Mouse (Mus musculus) midbrain, embryonic 14.5 days (tissue): ENCODE results near the gene Lrrc1. TPM values are rescaled to one million over a fixed set of nuclear protein-coding genes. Genes with fewer than 3 reads are reported as not detected.

Experiments
- ATAC-seq: fragments of 200-750 bp; cut with Nextera tagmentation; 2 replicates; pipeline ENCODE4 v1.8.0; 2017; ENCODE audit warnings: moderate number of reproducible peaks, moderate library complexity; ENCODE audit not compliant: low FRiP score, low TSS enrichment
- DNase-seq: peaks from one replicate; pipeline ENCODE4 v3.0.0-alpha.2; 2015
- H3K27ac ChIP-seq: fragments of 300-500 bp; sonication (generic); replicated peaks from 2 replicates; pipeline ENCODE4 v1.5.1; 2014; ENCODE audit warnings: mild to moderate bottlenecking, low read depth, low read length, moderate library complexity
- H3K27me3 ChIP-seq: fragments of 300-500 bp; sonication (generic); 2 replicates; pipeline ENCODE4 v1.6.1; 2014; ENCODE audit warnings: low read length, control low read depth, mixed read lengths; ENCODE audit not compliant: control insufficient read depth, insufficient read depth
- H3K36me3 ChIP-seq: fragments of 300-500 bp; sonication (generic); 2 replicates; pipeline ENCODE4 v1.6.1; 2014; ENCODE audit warnings: low read length, control low read depth; ENCODE audit not compliant: control insufficient read depth, insufficient read depth
- H3K4me1 ChIP-seq: fragments of 300-500 bp; sonication (generic); 2 replicates; pipeline ENCODE4 v1.6.1; 2014; ENCODE audit warnings: mild to moderate bottlenecking, antibody characterized with exemption, low read length, control low read depth; ENCODE audit not compliant: control insufficient read depth, insufficient read depth
- H3K4me2 ChIP-seq: fragments of 300-500 bp; sonication (generic); 2 replicates; pipeline ENCODE4 v1.6.1; 2014; ENCODE audit warnings: mild to moderate bottlenecking, low read length, moderate library complexity
- H3K4me3 ChIP-seq: fragments of 300-500 bp; sonication (generic); replicated peaks from 2 replicates; pipeline ENCODE4 v1.5.1; 2014; ENCODE audit warnings: low read depth, low read length
- H3K9ac ChIP-seq: fragments of 300-500 bp; sonication (generic); replicated peaks from 2 replicates; pipeline ENCODE4 v1.6.1; 2014; ENCODE audit warnings: mild to moderate bottlenecking, low read length, moderate library complexity
- H3K9me3 ChIP-seq: fragments of 300-500 bp; sonication (generic); 2 replicates; pipeline ENCODE4 v1.6.1; 2016; ENCODE audit warnings: low read length, control low read depth, mixed read lengths; ENCODE audit not compliant: control insufficient read depth
- WGBS: fragments of 180-500 bp; shearing (Covaris S2); extraction: QIAGEN DNeasy Blood & Tissue Kit; methylation state at CpG from one replicate; pipeline ENCODE4 v1.1.7; 2014; 5-methylcytosine and 5-hydroxymethylcytosine counted together
- polyA plus RNA-seq: library from polyadenylated mRNA; unstranded; fragments of >200 nt; fragmentation: Nextera tagmentation; extraction: Ambion mirVana; gene quantifications from 2 replicates; pipeline ENCODE4 v1.2.1, GENCODE M21; 2014

Lrrc1 gene
- polyA plus RNA-seq, 1 experiment from 2014 or later = 5.1 TPM

DNA sequence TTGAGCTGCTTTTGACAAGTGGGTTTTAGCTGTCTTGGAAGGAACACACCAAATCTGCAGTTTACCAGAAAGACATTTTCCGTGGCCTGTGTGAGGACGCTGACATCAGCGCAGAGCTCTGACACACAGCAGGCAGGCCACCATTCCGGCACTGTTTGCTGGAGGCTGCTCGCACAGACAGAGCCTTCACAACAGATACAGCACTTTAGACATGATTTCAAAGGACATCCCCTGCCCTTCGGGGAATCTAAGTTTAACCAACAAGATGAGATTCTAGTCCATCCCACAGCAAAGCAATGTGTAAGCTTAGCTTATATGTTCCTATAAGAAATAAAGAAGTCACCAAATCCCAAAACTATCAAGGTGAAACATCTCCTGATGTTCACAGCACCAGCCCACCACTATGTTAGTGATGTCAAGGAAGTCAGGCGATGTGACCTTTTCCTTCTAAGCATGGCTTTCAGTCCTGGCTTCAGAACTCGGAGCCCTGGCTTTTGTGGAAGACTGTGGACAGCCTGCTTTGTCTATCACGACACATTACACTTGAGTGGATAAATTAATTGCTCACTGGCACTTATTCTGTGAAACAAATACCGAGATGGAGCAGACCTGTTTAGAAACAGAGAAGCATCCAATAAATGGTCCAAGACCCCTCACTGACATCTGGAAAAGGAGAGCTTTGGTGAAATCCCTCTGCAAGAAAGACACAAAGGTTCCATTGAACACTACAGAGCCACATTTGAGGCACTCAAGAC, 66.3 kb downstream of the Lrrc1 start:
- ATAC-seq (no peak), DNase-seq (no peak)
- Histone ChIP-seq H3K36me3 (no peaks in the 10 kb centered on the region), H3K4me3 (no peak overlapping the region), H3K27me3 (no peaks in the 10 kb centered on the region), H3K27ac (no peak overlapping the region), H3K9me3 (no peaks in the 10 kb centered on the region), H3K9ac (no peak overlapping the region), H3K4me1 (peaks cover 27% of the 10 kb centered on the region), H3K4me2 (no peak overlapping the region)
- 56% methylated on average over 10 of the region's 10 CpGs for WGBS

DNA sequence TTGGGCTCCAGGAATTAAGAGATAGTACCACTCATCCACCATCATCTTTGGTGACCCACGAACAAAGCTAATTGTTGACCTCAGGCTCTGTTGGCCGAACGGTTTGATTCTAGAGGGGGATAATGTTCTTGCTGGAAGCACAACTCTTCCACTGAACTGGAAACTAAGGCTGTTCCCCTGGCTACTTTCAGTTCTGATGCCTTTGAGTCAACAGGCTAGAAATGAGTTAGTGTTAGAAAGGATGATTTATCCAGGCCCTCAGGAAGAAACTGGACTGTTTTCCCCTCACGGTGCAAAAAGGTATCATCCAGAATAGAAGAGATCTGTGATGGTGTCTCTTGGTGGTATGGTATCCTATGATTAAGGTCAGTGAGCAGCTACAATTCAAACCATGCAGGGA, 70.1 kb downstream of the Lrrc1 start:
- WGBS = 93% methylated on average over 4 of the region's 4 CpGs
- H3K4me2 ChIP-seq = no peak overlapping the region
- no peaks in the 10 kb centered on the region for H3K36me3 ChIP-seq
- H3K27me3 ChIP-seq = no peaks in the 10 kb centered on the region
- peaks cover 9% of the 10 kb centered on the region for H3K4me1 ChIP-seq
- ATAC-seq (no peak), DNase-seq (no peak)
- H3K27ac ChIP-seq = no peak overlapping the region
- no peak overlapping the region for H3K4me3 ChIP-seq
- H3K9ac ChIP-seq = no peak overlapping the region
- H3K9me3 ChIP-seq = no peaks in the 10 kb centered on the region

DNA sequence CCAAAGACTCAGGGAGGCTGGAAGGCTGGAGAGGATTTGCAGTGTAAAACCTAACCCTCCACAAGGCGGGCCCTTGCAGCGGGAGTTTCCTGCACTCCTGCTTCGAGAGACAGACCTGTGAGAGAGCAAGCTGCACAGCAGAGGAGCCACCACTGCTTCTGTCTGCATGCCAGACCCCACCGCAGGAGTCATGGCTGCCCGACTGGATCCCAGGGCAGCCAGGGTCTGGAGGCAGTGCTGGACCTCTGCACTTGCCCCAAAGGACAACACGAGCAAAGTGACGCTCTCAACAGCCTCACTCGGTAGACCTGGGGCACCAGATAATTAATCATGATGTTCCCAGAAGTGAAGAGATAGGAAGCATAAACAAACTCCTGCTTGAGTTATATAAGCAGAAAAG, 72.1 kb downstream of the Lrrc1 start:
- DNase-seq (no peak), ATAC-seq (no peak)
- no peak overlapping the region for H3K9ac ChIP-seq
- no peak overlapping the region for H3K4me2 ChIP-seq
- H3K4me1 ChIP-seq = no peaks in the 10 kb centered on the region
- H3K4me3 ChIP-seq = no peak overlapping the region
- no peaks in the 10 kb centered on the region for H3K9me3 ChIP-seq
- H3K27me3 ChIP-seq = no peaks in the 10 kb centered on the region
- H3K36me3 ChIP-seq = no peaks in the 10 kb centered on the region
- WGBS = 83% methylated on average over 8 of the region's 8 CpGs
- no peak overlapping the region for H3K27ac ChIP-seq

DNA sequence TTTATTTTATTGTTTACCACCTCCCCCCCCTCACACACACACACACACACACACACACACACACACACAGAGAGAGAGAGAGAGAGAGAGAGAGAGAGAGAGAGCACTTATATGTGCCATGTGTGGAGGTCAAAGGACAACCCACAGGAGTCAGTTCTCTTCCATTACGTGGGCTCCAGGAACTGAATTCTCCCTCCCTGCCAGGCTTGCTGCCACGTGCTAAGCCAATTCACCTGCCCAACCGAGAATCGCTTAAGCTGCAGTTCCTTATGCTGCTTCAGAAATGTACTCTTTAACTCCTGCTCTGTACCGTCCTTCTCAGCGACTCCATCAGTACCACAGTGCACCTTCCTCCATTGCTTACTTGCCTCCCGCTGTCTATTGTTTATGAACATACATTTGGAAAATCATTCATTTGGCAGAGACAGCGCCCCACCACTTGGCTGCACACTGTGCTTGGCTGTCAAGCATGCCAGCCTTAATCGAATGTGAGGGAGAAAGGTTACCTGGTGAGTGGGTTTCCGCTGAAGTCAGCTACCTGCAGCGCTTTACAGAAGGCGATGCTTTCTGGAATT, 72.9 kb downstream of the Lrrc1 start:
- H3K4me2 ChIP-seq = no peak overlapping the region
- WGBS = 87% methylated on average over 12 of the region's 12 CpGs
- H3K4me1 ChIP-seq = no peaks in the 10 kb centered on the region
- H3K36me3 ChIP-seq = no peaks in the 10 kb centered on the region
- no peak overlapping the region for H3K4me3 ChIP-seq
- ATAC-seq (no peak), DNase-seq (no peak)
- no peak overlapping the region for H3K9ac ChIP-seq
- no peaks in the 10 kb centered on the region for H3K27me3 ChIP-seq
- H3K9me3 ChIP-seq = no peaks in the 10 kb centered on the region
- H3K27ac ChIP-seq = no peak overlapping the region

DNA sequence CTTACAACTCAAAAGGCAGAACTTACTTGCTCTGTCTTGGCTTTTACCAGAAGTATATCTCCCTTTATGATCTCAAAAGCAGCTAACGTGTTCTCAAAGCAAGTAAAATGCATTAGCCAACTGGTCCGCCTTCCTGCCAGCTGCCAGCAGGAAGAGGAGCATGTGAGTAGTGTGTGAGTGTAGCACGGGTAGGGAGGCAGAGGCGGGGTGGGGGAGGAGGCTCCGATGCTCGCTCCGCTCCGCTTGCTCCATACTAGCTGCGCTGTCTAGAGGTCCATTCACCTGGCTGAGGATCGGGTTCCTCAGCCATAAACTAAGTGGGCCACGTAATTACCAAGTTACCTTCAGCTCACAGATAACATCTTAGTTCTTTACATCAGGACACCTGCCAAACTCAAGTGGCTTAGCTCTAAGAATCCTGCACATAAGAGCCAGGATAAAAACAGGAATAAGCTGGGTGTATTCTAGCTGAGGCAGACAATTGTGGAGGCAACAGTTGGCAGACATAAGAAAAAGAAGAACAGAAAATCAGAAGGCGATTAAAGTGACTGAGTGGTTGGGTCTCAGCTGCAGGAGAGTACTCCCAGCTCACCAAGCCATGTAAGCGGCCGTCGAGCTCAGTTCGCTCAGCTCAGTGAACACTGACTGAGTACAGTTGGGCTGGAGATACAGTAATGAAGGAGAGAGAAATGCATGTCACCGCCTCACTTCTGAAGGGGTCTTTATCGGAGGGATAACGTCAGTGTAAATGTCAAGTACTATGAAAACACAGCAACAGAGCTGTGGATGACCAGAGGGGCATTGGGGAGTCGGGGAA, 74.7 kb downstream of the Lrrc1 start:
- Histone ChIP-seq H3K4me3 (no peak overlapping the region), H3K27me3 (no peaks in the 10 kb centered on the region), H3K9me3 (no peaks in the 10 kb centered on the region), H3K4me2 (no peak overlapping the region), H3K9ac (no peak overlapping the region), H3K36me3 (no peaks in the 10 kb centered on the region), H3K27ac (no peak overlapping the region), H3K4me1 (no peaks in the 10 kb centered on the region)
- ATAC-seq (no peak), DNase-seq (no peak)
- WGBS = 68% methylated on average over 20 of the region's 20 CpGs

DNA sequence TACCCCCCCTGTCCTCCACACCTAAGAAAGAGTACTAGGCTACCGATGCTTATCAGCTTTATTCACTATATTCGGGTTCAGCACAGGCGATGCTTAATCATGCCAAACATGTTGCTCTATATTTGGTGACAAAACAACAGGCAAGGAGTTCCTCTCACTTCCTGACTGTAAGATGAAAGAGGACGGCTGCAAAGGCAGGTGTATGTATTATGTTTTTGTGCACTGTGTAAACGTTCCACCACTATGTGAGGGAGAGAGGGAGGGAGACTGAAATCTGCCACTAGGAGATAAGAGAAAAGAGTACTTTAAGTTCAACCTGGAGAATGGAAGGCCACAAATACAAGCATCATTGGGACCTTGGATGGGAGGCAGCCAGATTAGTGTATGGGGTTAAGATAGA, 77.7 kb downstream of the Lrrc1 start:
- 83% methylated on average over 5 of the region's 5 CpGs for WGBS
- no peaks in the 10 kb centered on the region for H3K9me3 ChIP-seq

GRCm38 (mm10) chr9:77465401-77465800, 79.3 kb downstream of the Lrrc1 start:
- 82% methylated on average over 11 of the region's 11 CpGs for WGBS
- ATAC-seq = no peak
- Histone ChIP-seq H3K9me3 (no peaks in the 10 kb centered on the region), H3K36me3 (no peaks in the 10 kb centered on the region), H3K27ac (no peak overlapping the region), H3K4me2 (no peak overlapping the region), H3K27me3 (no peaks in the 10 kb centered on the region), H3K9ac (no peak overlapping the region), H3K4me3 (no peak overlapping the region), H3K4me1 (0 out of 2 replicates have a peak, but pooled peaks cover 7% of the 10 kb centered on the region)
- DNase-seq = no peak

More for the DNA sequence above, 77.7 kb downstream of the Lrrc1 start:
- H3K4me1 ChIP-seq = 0 out of 2 replicates have a peak, but pooled peaks cover 7% of the 10 kb centered on the region
- H3K36me3 ChIP-seq = no peaks in the 10 kb centered on the region
- H3K4me3 ChIP-seq = no peak overlapping the region
- no peak overlapping the region for H3K27ac ChIP-seq
- no peak for ATAC-seq
- H3K27me3 ChIP-seq = no peaks in the 10 kb centered on the region
- DNase-seq = no peak
- no peak overlapping the region for H3K9ac ChIP-seq
- no peak overlapping the region for H3K4me2 ChIP-seq

- H3K4me3 ChIP-seq = no peak overlapping the region
- ATAC-seq (no peak), DNase-seq (no peak)
- 80% methylated on average over 7 of the region's 7 CpGs for WGBS
- H3K4me2 ChIP-seq = no peak overlapping the region
- H3K9me3 ChIP-seq = no peaks in the 10 kb centered on the region
- 0 out of 2 replicates have a peak, but pooled peaks cover 7% of the 10 kb centered on the region for H3K4me1 ChIP-seq
- H3K27ac ChIP-seq = no peak overlapping the region
- no peak overlapping the region for H3K9ac ChIP-seq
- no peaks in the 10 kb centered on the region for H3K27me3 ChIP-seq
- no peaks in the 10 kb centered on the region for H3K36me3 ChIP-seq
Observed at GRCm38 (mm10) chr9:77463861-77464260, 80.8 kb downstream of the Lrrc1 start.
